Mouse (Mus musculus) adrenal gland, postnatal 36 days (tissue): ENCODE results near the gene Prickle4. TPM values are rescaled to one million over a fixed set of nuclear protein-coding genes. Genes with fewer than 3 reads are reported as not detected.
A peak's percentile ranks its signal among the peaks of the same experiment; 100 is the strongest.

ENCODE experiments used
- DNase-seq, 2 experiments: peaks; one replicate each; pipeline ENCODE4 v3.0.0; 2021; ENCODE audit warnings: mixed read lengths in 1 of 2
- total RNA-seq, 2 experiments: library from RNA; stranded (reverse); gene quantifications; 2 replicates each; pipeline ENCODE4 v1.2.3; 2021

The Prickle4 gene
- total RNA-seq, 2 experiments from 2014 or later = 3.0 to 3.1 TPM

DNA sequence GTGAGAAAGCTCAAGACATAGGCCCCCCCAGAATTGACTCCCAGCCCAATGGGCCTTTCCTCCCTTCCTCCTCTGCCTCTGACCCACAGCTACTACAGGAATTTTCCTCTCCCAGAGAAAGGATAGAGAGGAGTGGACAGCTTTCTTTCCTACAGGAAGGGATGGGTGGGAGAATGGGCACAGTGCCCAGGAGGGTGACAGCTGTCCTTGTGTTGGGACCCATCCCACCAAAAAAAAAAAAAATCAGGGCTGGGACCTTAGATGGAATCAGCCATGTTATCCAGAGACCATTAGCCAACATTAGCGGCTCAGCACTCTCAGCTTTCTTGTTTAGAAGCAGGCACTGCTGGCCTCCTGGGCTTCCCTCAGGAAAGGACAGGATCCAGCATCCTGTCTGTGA, 11.7 kb upstream of the Prickle4 start:
- no peak for DNase-seq

DNA sequence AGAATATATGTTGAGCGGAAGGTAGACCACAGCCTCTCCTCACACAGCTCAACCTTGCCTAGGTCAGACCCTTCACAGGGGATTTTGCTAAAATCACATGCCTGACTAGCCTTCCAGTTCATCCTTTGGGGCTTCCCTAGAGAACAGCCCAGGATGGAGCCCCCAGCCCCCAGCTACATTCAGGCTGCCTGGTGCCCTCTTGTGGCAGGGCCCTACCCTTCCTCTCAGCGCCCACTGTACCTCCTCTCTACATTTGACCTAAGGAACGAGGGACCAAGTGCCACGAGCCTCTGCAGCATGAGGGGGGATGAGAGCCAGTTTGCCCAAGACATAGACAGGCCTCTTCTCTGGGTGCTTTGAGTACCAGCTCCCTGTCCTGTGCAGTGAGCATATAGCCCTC, 10.2 kb upstream of the Prickle4 start:
- DNase-seq = no peak

DNA sequence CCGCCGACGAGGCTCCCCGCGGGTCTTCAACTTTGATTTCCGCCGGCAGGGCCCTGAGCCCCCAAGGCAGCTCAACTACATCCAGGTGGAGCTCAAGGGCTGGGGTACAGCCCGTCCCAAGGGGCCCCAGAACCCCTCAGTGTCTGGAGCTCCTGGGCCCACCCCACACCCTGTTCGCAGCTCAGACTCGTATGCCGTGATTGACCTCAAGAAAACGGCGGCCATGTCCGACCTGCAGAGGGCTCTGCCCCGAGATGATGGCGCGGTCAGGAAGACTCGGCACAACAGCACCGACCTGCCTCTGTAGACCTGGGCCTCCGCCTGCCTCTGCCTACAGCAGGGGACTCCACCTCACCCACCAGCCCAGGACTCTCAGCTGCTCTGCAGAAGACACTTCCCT, 9.0 kb upstream of the Prickle4 start:
- no peak for DNase-seq

DNA sequence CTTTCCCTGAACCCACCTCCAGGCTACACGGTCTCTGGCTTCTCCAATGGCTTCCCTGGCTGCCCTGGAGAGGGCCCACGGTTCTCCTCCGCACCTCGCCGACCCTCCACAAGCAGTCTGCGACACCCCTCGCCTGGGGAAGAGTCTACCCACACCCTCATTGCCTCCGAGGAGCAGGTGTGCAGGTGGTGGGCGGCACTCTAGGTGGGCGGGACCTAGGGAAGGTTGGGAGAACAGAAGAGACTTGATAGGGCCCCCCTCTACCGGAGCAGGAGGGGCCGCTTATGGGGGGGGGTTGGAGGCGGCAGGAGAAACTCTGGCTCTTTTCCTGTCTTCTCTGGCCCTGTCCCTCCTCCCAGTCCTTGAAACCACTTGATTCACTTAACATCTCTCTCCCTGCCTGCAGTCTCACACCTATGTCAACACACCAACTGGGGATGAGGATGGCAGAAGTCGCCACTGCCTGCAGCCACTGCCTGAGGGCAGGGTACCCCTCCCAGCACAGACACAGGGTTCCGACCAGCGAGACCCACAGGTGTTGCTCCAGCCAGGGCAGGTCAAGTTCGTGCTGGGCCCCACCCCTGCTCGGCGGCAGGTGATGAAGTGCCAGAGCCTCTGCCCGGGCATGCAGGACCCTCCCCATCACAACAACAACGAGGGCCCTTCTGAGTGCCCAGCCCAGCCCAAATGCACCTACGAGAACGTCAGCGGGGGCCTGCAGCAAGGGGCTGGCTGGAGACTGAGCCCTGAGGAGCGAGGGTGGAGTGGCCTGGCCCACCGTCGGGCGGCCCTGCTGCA, 8.2 kb upstream of the Prickle4 start:
- DNase-seq = no peak

DNA sequence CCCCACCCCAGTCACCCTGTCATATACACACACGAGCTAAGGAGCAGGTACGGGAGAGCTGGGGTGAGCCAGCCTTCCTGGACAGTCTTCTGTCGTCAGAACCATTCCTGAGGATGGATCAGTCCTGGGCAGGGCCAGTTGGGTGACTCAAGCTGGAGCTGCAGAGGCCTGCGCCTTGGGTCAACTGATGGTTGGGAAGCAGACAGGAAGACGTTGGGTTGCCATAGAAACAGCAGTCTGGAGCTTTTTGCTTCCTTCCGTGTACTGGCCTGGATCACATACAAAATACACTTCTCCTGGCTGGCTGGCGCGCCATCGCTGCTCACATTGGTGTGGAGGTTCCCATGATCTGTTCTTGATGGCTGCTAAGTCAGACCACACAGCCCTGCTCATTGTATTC, 7.3 kb upstream of the Prickle4 start:
- DNase-seq = no peak

DNA sequence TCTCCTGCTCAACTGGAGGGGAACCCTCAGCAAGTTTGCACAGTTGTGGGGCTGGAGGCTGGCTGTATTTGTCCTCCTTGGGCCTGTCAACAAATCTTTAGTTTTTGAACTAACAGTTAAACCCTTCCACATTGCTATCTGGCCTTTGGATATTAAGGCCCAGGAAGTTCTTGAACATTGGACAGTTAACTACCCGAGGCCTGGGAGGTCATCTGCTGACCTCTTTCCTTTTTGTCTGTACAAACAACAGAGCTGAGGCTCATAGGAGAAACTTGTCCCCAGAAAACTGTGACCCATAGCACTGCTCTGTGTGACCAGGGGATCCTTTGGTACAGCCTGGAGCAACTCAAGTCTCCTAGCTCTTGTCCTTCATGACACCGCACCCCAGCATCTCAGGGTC, 4.5 kb upstream of the Prickle4 start:
- DNase-seq = no peak

DNA sequence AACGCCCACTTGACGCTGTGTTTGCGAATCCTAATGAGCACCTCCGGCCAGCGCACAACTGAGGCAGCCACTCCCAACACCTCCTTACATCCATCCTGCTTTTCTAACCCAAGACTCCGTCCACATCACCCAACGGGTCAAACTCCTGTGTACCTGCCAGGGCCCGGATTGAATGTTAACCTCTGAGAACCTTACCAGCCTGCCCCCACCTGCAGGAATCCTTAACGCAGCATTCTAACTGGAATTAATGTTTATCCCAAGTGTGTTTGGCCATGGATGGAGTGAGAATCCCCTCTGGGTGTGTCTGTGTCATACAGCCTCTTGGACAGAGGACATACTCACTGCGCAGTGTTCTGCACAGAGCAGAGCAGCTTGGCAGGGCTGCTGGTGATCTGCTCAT, 3.6 kb upstream of the Prickle4 start:
- DNase-seq = no peak

DNA sequence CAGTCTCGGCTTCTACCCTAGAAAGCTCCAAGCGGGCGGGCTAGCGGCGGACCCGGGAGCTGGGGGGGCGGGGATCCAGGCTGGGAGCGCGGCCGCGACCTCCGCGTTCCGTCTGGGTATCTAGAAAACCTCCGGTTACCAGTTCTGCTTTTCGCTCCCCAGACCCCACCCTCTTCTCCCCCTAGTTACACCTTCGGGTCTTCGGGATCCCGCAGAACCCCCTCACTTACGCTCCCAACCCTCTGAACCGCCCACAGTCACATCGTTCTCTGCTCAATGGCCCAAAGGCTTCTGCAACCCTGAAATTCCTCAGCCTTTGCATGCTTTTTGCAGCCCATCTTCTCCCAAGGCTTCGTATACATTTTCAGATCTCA, 788 bp upstream of the Prickle4 start:
- DNase-seq = no peak

DNA sequence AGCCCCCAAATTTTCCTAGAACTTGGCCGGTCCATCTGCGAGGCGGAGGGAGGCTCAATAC, 264 bp downstream of the Prickle4 start, which contains the start of gene Gm21981:
Gene Gm21981 (minus strand): TSS at position 14 of the 61 bp plus-strand sequence.
- DNase-seq = no peak

DNA sequence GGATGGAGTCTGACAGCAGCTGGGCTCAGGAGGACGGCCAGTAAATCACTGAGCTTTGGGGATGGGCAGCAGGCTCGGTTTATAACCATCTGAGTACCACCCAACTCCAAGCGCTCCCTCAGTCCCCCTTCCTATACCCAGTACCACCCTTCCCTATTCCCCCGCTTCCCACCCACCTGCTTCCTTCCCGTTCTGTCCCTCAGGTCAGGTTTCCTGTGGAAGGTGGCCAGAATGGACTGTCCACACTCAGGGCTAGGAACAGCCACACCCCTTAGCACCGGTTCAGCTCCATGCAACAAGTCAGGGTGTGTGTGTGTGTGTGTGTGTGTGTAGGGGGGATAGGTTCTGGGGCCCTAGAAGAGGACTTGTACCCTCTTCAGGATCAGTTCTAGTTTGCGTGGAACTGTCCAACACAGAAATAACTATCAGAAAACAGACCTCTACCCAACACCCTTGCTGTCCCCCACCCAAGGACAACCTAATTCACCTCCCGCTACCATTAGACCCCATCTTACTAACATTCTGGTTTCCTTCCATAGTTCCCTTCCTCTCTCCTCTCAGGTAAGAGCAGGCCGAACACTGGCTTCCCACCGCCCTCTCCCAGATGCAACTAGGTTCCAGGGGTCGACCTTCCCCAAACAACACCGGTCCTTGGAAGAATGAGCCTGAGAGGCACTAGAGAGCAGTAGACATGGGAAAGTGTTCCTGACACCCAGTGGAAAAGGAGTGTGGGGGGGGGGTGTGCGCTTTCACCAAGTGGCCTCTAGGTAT, 680 bp downstream of the Prickle4 start:
- peak in 1 of 2 experiments; percentile 10 for DNase-seq

DNA sequence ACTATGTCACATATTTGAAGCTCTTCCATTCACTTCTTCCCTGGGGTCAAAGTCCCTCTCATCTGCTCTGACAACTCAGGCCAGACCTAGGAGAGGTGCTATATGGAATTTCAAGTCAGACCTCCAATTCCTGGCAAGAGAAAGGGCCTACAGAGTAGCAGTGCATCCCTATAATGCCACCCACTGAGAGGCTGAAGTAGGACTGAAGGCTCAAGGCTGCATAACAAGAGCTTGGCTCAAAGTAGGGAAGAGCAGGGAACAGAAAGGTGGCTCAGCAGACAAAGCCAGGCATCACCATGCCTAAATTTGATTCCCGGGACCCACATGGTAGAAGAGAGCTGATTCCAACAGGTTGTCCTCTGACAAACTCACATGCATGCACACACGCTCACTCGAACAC, 2.9 kb downstream of the Prickle4 start:
- DNase-seq = no peak

DNA sequence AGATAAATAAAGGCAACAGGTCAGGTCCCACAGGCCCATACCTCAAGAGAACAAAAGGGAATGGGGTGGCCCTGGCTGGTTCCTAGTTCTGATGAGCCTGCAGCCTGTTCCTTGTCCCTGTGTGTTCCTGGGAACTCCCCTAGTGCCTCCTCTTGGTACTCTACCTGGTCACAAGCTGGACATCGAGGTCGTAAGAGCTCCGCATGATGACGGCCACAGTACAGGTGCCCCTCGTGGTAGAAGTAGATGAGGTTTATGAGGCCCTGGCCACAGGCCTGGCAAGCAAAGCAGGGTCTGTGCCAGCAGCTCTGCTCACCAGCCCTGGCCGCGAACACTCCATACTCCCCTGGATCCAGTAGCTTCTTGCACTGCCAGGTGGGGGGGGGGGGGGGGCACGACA, 4.6 kb downstream of the Prickle4 start:
- no peak for DNase-seq

DNA sequence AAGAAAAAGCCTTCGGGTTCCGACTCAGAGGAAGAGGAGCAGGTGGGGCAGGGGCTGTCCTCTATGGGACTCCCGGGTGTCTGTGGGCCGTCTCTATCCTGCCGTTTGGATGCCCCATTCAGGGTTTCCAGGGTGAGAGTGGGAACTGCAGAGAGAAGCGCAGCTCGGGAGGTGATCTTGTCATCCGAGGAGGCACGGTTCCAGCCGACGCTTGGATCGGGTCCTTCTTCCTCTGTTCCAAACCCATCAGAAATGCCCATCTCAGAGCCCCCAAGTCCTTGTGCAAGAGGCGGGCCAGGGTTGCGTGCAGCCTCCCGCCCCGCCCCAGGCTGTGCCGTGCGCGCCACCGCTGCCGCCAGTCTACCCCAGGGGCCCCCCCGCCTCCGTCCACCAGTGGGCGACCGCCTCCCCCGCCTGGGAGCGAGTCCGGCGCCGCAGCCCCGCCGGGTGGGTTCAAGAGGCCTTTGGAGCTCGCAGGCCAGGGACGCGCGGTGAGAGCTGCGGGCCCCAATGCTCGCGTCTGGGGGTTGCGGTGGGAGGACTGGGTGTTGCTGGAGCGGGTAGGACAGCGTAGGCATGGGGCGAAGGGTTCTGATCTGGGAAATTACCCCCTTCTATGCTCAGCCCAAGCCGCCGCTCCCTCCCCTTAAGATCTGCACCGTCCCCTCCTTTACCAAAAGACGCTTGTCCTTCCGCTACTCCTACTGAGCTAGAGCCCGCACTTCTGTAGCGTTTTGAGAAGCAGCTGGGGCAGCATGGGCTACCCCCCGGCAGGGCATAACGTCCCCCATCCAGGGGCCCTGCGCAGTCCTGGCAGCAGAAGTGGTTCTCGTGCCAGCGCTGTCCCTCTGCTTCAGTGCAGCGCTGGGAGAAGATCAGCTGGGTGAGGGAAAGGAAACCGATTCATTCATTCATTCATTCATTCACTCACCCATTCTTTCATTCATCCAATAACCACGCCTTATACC, 5.6 kb downstream of the Prickle4 start, which contains the start of gene Frs3:
Gene Frs3 (plus strand): TSS at position 423 of the 968 bp plus-strand sequence.
- DNase-seq = peak; percentile 80 to 89

DNA sequence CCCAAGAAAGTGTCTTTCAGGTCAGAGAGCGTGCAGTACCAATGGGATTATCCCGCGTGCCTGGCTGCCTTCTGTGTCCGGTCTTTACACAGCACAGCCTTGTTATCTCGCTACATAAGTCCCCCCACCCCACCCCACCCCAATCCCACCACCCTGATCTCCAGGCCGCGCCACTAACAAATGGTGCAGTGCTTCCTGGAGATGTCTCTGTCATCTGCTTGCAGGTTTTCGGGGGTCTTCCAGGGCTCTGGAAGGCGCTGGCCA, 6.3 kb downstream of the Prickle4 start, which contains the start of gene Tomm6:
Gene Tomm6 (minus strand): TSS at position 43 of the 264 bp plus-strand sequence.
- no peak for DNase-seq

DNA sequence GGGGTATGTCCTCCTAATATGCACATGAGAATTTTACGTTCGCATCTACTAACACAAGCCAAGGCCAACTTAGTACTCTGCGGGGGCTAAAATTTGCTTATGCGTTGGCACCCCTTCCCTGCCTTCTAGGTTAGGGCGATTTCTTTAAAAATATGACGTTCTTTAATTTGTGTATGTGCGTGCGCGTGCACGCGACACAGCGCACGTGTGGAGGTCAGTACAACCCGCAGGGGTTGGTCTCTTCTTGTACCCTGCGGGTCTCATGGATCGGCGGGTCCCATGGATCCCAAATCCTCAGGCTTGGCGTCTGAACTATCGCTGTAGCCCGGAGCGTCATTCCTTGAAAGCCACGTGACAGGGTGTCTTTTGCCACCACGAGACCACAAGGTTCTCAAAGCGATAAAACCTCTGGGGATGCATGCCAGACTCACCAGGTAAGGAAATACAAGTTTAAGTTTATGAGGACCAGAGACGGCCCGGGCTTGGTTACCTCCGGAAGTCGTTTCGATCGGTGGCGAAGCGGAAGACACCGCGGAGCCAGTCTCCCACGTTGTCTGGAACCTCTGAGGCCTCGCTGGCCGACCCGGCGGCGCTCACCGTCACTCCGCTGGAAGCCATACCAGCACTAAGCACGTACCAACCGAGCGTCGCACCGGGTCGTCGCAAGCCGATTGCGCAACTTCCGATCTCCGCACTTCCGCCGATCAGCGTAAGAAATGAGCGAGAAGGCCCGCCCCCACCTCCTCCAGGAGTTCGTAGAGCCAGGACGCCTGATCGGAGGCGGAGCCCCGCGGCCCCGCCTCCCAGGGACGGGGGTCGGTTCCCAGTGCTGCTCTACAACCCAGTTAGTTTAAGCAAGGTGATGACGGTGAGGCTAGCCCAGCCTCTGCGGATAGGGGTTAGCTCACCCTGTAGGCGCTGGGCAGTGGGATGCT, 6.9 kb downstream of the Prickle4 start:
- DNase-seq = peak; percentile 96 to 98

DNA sequence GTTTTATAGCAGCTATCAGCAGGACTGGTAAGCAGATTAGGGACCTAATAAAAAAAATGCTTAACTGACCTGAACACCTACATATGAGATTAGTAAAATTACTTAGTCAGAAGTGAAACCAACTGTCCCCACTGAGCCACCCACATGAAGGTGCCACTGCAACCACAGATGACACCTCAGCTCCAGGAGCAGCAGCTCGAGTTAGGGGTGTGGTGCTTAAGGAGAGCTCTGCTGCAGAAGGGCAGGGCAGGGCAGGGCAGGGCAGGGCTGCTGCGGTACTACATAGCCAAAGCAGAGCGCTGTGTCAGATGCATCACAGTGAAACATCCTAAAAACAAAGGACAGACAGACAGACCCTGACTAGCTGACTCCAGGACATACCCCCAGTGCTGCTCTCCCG, 11.7 kb downstream of the Prickle4 start:
- no peak for DNase-seq

DNA sequence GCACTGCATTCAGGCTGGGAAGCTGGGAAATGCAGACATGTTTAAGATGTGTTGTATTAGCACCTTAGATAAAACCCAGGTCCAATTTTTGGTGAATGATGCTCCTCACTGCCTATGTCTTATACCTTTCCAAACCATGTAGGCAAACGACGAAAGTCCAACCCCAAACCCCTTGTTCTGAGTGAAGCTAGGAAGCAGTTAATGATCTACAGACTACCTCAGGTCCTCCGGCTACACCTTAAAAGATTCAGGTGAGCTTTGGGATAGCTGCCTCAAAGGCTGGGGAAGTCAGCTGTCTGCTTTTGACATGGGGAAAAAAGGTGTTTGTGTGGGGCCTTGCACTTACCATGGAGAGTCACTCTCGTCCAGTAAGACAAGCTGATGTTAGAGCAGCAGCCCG, 15.8 kb downstream of the Prickle4 start:
- no peak for DNase-seq

DNA sequence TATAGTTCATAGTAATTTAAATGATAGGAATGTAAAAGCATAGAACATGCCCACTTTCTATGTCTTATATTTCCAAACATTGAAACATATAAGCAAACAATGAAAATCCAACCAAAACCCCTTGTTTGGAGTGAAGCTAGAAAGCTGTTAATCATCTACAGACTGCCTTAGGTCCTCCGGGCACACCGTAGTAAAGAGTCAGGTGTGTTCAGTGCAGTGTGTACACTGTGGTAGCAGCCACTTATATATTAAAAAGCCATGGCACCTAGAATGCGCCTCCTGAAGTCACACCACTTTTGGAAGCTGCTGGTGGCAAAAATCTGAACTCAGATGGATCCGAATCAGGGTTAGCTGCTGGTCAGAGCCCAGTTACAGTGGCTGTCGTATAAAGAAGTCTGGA, 16.3 kb downstream of the Prickle4 start:
- DNase-seq = no peak

DNA sequence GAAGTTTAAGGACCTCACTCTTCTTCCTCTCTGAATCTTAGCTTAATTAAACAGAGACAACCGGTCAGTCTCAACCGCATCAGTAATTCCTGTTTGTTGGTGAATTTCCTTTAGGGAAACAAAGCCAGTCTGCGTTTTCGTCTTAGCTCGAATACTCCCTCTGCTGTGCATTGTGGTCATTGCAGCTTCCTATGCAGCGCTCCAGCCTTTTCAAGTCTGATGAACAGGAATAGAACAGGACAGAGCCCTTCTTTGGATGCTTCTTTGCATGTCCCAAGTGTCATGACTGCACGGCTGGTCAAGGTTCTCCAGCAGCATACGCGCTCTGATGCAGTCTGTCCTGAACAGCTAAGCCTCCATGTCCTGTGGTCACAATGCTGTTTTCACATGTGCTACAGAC, 18.0 kb downstream of the Prickle4 start:
- peak; percentile 71 to 78 for DNase-seq

DNA sequence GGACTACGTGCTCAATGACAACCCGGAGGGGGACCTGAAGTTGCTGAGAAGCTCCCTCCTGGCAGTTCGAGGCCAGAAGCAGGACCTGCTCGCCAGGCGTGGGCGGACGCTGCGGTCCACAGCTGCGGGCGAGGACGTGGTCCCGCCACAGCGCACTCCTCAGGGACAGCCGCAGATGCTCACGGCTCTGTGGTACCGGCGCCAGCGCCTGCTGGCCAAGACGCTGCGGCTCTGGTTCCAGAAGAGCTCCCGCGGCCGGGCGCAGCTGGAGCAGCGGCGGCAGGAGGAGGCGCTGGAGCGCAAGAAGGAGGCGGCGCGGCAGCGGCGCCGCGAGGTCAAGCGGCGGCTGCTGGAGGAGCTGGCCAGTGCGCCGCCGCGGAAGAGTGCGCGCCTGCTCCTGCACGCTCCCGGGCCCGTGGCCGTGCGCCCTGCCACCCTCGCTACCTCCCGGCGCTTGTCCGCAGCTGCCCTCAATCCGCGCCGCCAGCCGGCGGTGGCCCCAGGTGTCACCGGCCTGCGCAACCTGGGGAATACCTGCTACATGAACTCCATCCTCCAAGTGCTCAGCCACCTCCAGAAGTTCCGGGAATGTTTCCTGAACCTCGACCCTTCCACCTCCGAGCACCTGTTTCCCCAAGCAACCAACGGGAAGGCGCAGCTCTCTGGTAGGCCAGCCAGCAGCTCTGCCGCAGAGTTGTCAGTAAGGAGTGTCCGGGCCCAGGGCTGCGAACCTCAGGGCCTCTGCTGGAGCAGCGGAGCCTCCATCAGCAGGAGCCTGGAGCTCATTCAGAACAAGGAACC, 22.0 kb downstream of the Prickle4 start:
- peak; percentile 79 to 82 for DNase-seq

DNA sequence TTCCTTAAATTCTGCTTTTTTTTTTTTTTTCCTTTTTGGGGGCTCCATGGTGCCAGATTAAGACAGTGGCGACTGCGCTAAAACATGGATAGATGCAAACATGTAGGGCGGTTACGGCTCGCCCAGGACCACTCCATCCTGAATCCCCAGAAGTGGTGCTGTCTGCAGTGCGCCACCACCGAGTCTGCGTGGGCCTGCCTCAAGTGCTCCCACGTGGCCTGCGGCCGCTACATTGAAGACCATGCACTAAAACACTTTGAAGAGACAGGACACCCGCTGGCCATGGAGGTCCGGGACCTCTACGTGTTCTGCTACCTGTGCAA, 22.6 kb downstream of the Prickle4 start:
- DNase-seq = no peak
